Mouse (Mus musculus) CD4-positive, CD25-positive, alpha-beta regulatory T cell, adult 2 months (primary cell): ENCODE measurements at regions not wholly inside any gene's neighbourhood (a gene's known extent, or its start where the extent isn't known, plus 50 kb on each side); places are given as distances from the start of the nearest gene placed in this dataset.

Experiments
- DNase-seq: peaks from one replicate; pipeline ENCODE4 v3.0.0-alpha.2; 2012; ENCODE audit warnings: low read depth, low spot score

DNA sequence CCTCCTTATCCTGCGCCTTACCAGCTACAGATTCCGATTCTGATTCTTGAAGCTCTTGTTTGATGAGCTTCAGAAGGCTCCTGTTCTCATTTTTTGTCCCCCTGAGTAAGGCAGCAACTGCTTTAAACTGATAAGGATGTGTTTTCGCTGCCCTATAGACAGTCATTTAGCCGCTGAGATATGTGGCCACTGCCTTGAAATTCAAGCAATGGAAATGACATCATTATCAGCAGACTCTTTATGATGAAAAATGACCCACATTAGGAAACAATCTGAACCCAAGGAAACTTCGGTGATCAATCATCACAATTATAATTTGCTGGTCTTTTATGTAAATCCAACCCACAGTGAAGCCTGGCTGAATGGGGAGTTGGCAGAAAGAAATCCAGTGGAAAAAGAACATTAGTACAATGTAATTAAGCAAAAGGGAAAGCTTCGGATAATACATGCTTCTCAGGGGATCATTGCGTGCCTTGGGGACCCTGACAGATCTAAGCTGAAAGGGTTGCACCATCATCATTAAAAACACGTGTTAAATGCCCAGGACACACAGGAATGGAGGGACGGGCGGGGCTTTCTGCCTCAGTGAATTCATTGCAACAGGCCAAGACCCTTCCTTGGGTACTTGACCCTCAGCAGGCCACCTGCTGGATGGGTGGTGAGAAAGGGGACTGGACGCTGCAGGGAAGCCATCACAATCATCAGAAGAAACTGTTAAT is 462.2 kb downstream of the Pik3r1 start:
- no peak for DNase-seq

DNA sequence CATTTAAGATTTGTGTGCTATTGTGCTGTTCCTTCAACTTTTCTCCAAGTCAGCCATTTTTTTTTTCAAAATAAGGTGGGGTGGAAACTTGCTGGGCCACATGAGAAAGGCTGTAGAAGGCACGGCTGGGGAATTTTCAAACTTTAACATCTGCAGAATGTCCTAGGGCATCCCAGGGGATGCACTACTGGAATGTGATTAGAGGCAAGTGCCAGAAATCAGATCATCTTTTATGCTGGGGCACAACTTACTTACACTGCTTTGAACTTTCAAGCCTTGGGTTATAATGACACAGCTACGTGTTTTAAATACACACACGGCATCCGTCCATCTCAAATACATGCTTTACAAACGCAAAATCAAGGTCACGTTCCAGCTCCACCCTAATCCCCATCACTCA is 463.0 kb downstream of the Pik3r1 start:
- no peak for DNase-seq

DNA sequence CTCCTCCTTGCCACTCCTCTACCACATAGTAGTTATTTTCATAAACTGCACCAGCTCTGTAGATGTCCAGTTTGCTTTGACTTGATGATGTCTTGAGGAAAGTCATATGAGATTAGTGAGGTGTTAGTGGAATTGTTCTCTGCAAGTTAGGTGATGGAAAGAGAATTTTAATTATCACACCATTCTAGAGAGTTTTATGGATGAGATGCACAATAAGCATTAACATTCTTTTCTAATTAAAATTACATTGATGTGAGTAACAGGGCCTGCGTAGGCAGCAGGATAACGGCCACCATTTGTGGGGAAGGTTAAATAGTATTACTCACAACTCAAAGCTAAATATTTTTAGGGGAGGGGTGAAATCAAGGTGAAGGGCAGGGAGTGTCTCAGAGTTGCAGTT is 466.7 kb downstream of the Pik3r1 start:
- no peak for DNase-seq

DNA sequence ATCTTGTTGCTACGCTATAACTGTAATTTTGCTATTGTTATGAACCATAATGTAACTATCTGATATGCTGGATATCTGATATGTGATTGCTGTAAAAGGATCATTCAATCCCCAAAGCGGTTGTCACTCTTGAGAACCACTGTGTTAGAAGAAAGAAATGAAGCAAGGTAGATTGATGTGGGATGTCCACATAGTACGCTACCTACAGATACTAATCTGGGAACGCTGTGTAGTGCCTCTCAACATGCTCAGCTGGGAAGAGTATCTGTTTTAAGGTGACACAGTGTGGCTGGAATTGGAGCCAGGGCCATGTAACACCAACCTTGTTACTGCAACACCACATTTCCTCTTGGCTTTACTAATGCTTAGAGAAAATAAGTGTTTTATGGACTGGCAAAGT is 456.2 kb upstream of the Slc30a5 start:
- no peak for DNase-seq

DNA sequence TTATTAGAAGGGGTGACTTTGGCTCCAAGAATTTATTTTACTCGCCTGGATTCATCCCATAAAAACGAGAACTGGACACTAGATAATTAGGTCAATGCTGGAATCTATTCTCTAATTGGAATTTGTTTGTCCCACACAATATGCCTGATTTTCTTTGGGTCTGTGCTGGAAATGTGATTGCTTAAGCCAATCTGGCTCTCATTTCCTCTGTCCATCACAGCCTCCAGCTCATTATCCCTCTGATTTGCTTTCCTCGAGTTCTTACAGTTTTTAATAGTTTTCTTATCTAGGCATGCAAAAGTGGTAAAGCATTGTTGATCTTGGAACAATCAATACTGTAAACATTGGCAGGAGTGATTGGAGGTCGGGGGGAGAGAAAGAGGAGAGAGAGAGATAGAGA is 453.9 kb upstream of the Slc30a5 start:
- DNase-seq, result no peak

DNA sequence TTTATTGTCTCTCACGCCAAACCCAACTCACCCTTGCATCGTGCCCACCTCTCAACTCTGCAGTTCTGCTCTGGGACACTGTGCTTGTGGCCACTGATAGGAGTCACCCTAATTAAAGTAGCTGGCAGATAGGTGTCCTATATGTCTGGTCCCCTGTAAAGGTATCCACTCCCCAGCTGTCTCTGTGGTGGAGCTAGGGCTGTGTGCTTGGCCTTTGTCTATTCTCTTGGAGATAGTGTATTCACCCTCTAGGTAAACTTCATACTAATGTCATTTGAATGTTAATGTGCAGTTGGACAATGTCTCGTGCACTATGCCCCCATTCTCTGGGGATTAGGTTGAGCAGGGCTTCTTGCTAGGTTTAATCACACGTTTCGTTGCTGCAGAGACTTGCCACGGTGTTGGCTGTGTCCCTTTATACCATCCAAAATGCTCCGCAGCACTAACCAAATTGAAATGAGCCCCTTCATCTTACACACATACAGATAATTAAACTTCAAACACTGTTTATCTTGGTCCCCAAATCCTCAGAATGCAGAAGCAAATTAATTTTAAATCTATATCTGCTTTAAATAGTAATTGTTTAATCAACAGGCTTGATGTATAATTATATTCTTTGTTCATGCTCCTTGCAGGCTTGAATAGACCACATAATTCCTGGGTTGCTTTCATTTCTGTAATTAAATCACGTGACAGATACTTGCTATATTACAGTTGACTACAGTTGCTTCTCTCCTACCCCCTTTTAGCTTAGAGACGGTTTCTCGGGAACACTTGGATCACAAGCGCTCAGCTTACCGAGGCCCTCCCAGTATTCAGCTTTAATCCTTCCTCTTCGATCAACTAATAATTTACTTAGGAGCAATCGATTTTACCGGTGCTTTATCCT is 453.0 kb upstream of the Slc30a5 start:
- no peak for DNase-seq

DNA sequence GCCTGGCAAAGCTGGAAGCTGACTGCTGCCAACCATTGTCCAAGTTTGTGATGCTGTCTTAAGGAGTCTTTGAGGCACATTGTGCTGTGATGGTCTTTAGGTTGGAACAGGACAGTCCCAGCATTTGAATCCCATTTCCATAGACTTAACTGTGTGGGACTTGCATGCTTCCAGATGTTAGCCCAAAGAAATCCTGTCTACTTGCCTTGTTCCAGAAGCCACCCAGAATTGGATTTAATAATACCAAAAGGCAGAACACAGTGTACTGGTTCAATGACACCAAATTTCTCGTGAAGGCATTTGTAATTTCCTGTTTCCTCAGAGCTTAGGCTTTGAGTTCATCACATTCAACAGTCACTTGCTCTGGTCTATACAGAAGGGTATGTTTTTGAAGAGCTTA is 444.9 kb upstream of the Slc30a5 start:
- no peak for DNase-seq

DNA sequence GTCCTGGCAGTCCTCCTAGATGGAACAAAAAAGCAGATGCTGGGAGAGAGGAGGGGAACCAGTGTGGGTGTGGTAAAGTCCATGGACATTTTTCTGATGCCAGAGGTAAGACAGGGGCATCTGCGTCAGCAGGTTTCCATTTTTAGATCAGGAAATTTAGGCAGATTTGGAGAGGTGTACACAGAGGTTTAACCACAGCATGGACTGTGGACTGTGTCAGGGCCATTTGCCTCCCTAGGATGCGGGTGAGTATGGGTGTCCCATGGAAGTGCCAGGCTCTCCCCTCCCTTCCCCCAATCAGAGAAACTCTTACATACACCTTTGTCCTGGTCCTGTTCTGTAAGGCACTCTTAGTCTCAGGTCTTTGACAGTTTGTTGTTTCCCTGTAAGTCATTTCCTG is 443.5 kb upstream of the Slc30a5 start:
- DNase-seq, result no peak

DNA sequence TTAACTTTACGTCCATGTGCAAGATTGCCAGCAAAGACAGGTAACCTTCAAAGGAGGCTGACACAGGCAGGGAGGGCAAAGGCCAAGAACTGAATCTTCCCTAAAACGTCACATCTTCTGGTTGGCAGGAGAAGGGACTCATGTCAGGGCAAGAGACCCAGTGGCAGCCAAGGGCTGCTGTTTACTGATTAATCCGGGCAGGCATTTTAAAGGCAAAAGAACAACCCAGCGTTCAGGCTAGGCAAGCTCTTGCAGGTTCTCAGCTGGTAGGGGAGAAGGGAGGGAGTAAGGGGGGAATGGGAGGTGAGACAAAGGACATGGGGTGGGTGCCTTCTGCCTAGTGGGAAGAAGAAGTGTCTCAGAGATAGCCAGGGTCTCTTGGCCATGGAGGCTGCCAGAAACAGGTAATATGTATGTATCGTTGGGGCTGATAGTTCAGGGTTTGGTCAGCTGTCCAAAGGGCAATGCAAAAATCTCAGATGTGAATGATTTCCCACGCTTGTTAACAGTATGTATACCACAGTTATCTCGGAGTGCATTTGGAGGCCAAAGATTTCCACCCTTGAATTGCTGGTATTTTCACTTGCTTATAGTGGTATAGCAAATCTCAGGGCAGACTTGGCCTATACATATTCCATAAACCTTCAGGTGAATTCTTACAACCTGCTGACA is 441.4 kb upstream of the Slc30a5 start:
- no peak for DNase-seq

DNA sequence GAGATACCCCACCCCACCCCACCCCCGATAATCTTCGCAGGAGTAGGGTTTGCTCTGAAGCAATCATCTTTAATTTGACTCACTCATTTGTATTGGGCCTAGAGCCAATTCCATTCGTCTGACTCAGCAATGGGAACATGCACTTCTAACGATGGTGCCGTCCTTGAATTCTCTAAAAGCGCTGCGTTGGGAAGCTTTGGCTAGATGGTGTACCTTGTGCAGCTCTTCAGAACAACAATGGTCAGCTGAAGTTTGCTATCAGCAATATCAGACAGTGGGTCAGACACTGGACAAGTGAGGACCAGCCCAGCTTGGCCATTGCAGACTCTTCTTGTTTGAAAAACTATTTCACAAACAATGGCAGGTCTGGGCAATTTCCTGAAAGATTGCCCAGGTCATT is 440.1 kb upstream of the Slc30a5 start:
- no peak for DNase-seq

DNA sequence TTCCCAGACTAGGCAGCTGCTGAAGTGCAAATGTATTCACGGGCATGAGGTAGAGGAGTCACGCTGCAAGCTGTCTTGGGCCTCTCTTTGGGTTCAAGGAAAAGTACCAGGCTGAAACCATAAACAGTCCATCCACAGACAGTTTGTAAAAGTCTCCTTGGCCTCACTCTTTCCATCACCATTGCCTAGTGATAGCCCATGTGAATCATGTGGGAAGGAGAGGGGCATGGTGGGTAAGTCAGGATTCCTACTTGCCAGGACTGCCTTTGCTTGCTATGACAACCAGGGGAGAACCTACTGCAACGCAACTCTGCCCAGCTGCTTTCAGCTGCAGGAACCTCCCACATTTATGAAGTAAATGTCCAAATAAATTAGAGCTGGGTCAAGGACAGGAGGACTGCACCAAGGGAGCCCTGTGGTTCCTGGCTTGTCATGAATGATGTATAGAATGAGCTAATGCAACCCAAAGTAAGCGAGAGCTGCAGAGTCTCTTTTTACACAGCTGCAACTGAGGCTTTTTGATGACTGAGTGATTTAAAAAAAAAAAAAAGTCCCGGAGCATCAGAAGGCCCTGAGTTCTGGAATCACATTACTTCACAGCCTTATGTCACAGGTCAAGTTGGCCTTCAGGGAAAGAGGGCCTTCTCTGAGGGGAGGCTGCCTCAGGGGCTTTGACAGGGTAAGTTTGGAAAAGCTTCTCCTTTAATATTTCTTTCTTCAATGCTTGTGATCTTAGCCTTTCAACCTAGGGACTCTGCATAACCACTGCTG is 420.7 kb upstream of the Slc30a5 start:
- DNase-seq, result no peak

DNA sequence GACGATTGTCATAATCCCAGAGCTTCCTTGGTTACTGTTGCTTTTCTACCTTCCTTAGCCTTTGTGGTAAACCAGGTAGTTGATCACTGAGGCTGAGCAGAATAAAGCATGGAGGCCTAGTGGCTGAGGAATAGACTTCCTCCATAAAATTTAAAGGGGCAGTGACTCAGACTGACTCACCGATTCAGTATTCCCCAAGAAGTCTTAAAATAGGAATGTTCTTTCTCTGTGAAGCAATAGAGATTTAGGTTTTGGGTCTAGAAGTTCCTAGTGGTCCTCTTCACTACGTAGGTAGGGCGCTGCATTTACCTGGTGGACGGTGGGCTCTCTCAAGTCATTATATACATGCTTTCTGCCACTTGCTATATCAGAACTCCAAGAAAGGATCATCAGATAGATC is 416.1 kb upstream of the Slc30a5 start:
- DNase-seq, result no peak

DNA sequence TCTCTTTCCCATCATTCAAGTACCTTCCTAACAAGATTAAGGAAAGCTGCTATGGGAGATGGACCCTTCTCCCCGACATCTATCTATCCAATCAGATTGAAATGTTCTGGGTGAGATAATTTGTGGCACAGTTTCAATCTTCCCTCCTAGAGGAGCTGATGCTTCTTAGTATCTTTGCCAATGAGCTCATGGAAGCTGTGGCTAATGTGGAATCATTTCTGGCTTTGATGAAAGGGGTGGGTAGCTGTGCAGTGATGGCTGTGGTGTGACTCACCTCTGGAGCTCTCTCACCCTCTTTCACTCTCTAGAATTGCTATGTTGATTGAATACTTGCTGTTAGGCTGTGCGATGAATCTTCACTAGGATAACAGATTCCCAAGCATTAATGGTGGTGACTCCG is 411.1 kb upstream of the Slc30a5 start:
- no peak for DNase-seq

DNA sequence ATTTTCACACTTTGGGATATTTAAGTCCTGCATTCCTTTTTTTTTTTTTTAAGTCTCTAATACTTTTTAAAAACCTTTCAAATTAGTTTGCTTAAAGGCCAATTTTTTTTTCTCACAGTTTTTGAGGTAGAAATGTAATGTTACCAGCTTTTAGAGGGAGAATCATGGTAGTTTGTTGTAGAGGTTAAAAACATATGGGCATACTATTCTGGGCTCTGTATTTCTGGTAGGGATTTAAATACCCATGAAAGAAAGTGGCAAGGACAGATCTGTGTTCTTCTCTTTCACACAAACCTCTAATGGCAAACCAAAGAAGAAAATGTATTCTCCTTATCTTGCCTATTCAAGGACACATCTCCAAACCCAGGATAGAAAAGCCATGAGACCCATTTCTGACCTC is 405.6 kb upstream of the Slc30a5 start:
- no peak for DNase-seq

DNA sequence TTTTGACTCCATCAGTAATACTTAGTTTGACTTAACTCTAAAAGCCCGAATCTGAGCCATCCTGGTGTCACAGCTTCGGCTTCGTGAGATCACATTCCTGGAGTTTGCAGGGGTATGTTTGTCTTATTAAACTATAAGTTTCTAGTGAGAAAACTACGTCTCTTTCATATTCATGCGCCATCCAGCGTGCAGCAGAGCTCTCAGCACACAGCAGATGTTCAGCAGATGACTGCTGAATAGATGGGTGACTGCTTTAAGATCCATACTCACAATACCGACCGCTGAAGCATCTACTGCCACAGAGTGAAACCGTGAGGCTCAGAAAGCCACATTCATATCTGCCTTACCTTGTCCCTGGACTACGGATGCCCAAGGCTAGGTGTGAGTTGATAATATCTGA is 403.8 kb upstream of the Slc30a5 start:
- DNase-seq, result no peak

DNA sequence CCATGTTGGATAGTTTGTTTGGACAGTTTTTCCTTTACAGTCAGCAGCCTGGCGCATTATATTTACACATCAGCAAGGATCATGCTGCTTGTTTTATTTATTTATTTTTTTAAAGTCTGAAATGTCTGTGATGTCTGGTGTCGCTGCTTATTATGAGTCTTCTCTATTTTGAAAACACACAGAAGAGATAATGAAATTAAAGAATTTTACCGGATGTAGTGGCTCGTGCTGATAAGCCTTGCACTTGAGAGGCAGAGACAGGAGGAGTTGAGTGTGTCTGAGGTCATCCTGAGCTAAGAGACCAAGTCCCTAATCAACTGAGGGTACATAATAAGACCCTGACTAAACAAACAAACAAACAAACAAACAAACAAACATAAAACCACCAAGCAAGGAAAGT is 402.6 kb upstream of the Slc30a5 start:
- DNase-seq, result no peak

DNA sequence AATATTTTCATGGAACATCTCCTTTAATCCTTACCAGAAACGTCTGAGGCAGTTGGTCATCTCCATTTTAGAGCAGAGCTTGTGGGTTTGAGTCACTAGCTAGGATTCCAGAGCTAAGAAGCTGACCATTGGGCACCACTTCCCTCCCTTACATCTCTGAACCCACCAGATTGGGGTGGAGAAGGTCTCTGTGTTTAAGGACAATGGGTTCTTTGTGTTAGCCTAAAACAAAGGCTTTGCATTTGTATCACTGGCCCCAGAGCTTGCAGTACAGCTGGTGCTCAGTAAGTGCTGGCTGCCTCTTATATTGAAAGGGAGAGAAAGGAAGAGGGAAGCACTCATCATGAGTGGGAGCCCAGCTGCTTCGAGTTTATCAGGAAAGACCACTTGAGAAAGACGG is 401.9 kb upstream of the Slc30a5 start:
- DNase-seq, result no peak

DNA sequence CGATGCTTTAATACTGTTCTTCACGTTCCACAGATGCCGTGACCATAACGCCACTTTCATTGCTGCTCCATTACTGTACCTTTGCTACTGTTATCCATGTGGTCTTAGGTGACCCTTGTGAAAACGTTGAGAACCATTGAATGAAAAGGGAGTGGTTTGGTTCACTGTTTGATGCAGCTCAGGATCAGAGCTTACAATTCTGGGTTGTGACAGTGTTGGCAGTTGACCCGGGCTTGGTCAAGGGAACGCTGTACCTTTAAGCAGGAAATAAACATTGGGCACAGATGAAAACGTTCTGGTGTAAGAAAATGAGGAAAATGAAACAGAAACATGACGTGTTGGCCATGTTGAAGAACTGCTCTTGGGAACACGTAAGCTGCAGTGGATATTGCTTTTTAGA is 401.3 kb upstream of the Slc30a5 start:
- no peak for DNase-seq

DNA sequence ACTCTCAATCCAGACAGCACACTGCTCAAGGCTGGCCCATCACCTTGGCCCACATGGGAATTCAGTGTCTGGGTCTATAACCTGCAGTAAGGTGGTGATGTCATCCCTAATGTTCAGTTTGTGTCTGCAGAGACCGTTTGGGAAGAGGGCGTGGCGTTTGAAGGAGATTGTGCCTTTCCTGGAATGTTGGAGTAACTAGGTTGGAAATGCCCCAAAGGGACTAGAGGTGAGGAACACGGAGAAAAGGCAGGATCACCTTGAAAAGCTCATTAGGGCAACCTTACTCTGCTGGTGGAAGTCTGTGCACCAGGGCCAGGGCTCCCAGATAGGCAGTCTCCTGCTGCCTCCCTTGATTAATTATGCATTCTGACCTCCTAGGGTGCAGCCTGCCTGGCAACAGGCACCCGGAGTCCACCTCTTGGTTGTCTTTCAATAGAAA is 400.6 kb upstream of the Slc30a5 start:
- no peak for DNase-seq

DNA sequence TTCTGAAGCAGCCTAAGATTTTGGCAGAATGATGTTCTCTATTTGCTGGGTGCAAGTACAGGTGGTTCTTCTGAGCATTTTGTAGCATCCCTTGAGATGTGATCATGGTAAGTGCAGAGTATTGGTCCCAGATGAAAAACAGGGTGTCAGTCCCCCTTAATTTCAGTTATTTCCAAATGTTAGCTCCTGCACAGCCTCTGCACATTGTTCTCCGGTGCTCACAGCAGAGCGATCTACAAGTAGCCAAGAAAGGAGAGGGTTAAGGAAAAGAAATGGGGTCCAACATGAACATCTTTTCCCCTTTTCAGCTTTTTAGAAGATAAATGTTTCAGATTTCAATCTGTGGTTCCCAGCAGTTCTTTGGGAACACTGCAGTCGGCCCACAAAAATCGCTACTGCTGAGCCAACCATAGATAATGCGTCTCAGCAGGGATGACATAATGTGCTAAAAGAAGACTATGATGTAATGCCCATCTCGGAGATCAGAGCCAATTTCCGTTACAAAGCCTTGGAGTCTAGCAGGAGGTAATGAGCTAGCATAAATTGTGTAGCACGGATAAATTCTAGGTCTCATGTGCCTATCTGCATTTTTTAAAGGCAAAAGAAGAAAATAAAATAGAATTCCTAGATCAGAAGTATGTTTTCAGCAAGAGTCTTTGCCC is 400.1 kb upstream of the Slc30a5 start:
- no peak for DNase-seq

DNA sequence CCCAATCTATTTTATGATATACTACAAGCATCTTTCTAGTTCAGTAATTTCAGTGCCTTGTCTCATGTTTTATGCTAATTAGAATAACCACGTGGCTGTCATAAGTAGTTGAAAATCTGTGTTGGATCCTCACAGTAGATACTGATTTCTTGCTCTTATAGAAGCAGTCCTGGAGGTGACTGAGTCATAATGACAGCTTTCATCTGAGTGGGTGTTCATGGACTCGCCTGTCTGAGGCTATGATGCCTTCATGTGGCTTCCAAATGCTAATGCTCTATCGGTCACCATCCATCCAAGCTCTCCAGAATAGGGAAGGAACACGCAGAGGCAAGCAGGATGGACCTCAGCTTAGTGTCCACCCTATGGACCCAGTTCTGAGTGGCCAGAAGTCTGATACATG is 396.6 kb upstream of the Slc30a5 start:
- no peak for DNase-seq
